Mouse (Mus musculus): ENCODE measurements around the gene Coro7.
"Not testable (repeated sequence)": the region's sequence is repeated elsewhere in the genome, so short reads cannot be mapped to it uniquely, and the experiment has no call there.

Gene Coro7

DNA sequence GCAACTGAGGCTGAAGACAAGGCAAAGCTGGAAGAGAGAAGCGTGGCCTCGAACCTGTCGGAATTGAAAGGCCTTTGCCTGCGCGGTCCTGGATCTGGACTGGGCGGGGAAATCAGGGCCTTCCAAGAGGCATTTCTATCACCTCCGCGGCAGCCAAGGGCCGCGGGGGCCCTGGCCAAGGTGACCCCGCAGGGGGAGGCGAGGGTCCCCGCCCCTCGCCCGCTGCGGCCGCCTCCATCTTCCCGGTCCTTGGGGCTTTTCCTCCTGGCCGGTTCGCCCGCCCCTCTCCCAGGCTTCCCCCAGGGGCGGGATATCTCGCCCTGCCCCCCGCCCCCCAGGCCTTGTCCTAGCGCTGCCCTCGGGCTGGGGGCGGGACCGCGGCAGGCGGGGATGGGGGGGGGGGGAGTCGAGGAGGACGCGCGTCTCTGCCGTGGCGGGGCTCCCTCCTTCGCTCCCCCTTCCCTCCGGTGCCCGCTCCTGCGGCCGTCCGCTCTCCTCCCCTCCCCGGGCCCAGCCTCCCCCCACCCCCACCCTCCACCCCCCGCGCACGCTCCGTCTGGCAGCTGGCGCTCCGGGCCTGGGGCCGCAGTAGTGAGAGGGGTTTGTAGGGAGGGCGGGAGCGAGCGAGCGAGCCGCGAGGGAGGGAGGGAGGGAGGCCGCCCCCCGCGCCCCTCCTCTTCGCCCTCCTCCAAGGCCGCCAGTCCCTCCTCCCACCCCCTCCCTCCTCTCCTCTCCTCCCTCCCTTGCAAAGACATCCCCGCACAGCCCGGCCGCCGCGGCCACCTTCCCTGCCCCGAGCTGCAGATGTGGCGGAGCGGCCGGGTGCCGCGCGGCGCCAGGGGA lies 85.4 kb downstream of the Coro7 start, which contains the start of gene Glis2:
Gene Glis2, plus strand, starts transcription at position 743 of the 843 bp plus-strand sequence.
- peak; percentile 80 to 81 for DNase-seq

DNA sequence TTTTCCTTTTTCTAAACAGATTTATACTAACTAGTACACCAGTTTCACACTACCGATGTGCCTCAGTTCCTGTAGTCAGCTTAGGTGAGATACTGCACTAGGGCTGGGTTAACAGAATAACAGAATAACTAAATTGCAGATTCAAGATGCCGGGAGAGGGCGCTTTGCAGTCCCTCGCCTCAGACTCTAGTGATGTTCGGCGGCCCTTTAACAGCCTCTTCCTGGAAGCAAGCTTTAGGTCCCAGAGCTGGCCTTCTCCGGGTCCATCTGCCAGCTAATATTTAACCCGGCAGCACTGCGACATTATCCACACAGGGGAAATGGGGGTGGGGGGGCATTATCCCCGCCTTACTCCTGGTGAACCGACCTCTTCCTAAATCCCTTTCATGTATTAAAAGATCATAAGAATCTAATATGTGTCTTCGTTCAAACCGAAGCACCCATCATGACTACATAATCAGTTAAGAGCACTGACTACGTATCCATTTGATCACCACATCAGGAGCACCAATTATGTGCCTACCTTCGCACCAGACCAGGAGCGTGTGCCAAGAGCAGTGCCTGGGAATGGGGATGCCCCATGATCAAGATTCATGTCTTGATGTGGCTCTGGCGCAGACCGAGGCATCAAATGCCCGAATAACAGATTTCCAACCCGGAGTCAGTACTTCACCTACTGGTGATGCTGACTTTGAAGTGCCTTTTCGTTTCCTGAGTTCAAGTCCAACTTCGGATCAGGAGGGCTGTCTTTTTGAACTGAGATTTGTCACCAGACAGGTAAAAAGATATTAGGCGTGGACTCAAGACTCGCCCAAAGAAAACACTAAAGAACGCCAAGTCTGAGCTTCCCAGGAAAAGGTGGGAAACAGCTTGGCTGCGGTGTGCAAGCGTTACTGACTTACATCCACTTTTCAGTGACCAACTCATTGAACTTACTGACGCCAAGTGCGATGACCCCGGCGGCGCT lies 86.4 kb downstream of the Coro7 start:
- peak; percentile 84 to 87 for DNase-seq

DNA sequence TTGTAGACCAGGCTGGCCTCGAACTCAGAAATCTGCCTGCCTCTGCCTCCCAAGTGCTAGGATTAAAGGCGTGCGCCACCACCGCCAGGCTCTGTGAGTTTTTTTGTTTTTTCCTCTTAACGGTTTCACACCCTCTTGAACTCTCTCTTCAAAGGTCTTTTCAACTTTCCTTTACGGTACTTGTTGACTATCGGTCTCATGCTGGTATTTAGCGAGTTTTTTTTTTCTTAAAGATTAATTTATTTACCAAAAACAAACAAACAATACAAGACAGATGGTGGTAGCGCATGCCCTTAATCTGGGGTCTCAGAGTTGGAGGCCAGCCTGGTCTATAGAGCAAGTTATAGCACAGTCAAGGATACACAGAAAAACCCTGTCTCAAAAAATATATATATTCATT lies 89.3 kb downstream of the Coro7 start:
- no peak for DNase-seq

DNA sequence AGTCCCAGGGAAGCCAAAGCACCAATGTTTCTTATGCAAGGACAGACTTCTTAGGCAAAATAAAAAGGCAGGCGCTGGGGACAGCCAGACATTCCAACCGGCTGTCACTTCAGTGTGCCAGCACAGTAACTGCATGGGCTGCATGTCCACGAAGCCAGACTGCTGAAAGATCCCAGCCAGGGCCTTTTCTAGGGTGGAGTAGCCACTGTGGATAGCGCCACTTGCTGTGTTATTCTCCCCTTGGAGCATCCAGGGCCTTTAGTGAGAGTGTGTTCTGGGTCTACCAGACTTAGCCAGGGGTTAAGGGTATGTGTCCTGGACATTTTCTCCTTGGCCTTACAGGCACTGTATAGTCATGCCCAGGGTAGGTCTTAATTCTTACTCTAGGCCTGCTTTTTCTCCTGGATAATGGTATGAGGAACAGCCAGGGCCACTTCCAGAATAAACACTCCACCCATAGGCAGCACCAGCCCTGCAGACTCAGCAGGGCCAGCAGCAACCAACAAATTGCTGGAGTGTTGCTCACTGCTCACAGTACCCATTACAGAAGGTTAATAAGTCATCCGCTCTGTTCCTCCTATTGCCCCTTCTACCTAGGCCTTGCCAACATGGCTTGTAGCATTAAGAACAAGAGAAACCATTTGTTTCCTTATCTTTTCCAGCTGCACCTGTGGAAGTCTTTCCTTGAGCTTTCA lies 91.9 kb downstream of the Coro7 start:
- DNase-seq = peak; percentile 74 to 83

DNA sequence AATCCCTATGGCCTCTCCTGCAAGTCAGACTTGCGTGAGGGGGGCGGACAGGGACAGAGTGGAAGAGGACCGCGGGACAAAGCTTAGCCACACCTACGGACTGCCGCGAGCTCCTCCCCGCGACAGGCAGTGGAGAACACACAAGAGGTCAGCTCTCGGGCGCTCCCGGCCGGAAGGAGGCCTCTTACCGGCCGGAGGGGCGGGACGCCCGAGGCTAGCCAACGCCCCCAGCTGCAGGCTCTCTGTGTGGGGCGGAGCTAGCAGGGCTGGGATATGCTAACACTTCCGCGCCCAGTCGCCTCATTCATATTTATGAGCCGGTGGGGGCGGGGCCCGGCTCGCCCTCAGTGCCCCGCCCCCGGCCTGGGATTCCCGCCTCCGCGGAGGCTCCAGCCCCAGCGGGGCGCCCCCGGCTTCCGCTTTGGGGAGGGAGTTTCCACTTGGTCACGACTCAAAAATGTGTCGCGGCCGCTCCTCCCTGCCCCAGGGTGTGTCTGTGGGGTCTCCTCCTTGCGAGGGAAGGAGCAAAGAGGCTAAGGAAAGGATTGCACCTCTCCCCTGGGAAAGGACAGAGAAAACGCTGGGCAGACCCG lies 93.0 kb downstream of the Coro7 start:
- peak; percentile 98 to 99 for DNase-seq

DNA sequence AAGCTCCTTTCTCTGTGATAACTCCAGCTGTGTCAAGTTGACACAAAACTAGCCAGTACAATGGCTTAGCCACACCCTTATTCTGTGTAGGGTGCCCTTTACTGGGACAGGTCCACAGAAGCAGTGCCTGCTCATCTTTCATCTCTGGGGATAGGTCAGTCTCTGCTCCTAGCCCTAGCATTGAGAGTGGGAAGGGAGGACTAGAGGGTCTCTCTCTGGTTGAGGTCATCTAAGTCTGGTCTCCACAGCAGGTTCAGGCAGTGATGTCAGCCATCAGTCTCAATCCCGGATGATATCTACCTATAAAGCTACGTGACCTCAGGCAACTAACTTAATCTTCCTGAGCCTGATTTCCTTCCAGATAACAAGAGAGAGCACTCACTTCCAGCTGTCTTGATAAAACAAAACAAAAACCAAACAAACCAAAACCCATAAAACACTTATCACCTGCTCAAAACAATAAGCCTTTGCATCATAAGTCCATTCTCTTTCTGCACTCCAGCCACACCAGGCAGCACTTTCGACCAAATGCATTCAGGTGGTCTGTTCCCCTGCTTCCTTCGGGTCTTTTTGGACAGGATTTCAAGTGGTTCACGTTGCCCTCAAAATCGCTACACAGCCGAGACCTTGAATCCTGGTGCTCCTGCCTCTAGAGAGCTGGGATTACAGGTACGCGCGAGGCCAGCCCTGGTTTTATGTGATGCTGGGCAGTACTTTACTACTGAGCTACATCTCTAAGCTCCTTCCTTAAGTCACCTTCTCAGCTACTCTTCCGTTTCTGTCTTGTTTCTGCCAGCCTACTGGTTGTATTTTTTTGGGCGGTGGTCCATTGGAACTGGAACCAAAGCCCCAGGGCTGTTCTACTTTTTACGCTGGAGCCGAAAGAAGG lies 93.7 kb downstream of the Coro7 start:
- DNase-seq = no peak

DNA sequence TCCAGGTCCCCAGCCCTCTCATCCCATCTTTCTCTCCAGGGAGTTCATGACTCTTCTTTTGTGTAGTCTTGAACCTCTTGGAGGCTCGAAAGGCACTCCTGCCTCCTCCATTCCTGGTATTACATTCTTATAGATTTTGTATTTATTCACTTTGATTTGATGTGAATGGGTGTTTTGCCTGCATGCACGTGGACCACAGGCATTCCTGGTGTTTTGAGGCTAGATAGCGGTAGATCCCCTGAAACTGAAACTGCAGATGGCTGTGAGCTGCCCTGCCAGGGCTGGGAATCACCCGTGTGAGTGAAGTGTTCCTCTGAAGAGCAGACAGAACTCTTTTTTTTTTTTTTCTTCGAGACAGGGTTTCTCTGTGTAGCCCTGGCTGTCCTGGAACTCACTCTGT lies 95.1 kb downstream of the Coro7 start:
- no peak for DNase-seq

DNA sequence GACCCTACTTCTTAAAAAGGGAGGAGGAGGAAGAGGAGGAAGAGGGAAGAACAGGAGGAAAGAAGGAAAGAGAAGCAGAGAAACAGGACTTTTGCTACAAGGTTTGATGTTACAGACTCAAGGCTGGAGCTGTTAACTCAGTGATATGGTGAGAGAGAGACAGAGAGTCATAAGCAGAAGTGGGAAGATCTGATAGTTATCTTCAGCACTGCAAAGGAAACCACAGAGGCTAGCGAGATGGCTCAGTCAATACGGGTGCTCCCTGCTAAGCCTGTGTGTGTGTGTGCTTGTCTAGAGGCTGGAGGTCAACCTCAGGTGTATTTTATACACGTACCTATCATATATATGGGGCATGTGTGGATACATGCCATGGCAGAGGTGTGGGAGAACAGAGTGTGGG lies 95.8 kb downstream of the Coro7 start:
- DNase-seq = no peak

DNA sequence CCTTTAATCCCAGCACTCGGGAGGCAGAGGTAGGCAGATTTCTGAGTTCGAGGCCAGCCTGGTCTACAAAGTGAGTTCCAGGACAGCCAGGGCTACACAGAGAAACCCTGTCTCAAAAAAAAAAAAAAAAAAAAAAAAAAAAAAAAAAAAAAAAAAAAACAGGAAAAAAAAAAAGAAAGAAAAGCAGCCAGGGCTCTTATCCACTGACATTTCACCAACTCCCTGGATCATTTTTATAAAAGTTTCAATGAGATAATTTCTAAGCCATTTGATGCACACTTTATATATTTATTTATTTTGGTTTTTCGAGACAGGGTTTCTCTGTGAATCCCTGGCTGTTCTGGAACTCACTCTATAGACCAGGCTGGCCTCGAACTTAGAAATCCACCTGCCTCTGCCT lies 98.4 kb downstream of the Coro7 start:
- DNase-seq = not testable (repeated sequence)

DNA sequence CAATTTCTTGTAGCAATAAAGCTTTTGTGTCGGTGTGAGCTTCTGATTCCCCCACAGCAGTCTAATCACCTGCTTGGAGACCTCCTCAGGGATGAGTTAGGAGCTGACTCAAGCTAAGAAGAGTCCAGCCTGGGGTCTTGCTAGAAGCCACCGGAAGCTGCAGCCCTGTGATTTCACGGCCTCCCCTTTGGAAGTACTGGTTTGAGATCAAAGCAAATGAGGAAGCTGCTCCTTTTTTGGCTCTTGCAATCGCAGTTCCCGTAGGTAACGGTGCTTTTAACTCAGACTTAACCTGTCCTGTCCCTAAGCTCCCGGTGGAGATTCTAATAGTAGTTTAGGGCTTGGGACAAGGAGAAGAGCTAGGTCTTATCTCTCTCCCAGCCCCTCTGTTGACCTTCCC lies 100.9 kb downstream of the Coro7 start:
- DNase-seq = no peak

DNA sequence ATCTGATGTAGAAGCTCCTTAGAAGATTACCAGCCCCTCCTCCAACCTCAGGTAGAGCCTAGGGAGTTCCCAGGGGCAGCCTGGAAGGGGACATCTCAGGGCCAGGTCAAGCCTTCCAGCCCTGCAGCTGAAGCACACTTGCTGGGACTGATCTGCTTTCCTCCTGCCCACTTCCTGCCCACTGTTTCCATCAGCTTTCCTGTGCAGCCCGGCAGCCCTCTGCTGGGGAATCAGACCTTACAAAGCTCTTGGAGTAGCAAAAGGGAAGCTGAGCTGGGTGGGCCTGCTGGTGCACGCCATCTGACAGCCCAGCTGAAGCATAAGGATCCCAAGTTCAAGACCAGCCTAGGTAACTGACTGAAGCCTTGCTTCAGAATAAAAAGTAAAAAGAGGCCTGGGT lies 102.7 kb downstream of the Coro7 start:
- DNase-seq = no peak

Measured in kidney, adult 8-10 months (tissue).